Mouse (Mus musculus) testis, adult 2 months (tissue): ENCODE results near the gene Cpne5. TPM values are rescaled to one million over a fixed set of nuclear protein-coding genes. Genes with fewer than 3 reads are reported as not detected.
A peak's percentile ranks its signal among the peaks of the same experiment; 100 is the strongest.

Experiments used
- H3K27ac ChIP-seq: fragments of 200-500 bp; 2 replicates; pipeline ENCODE4 v1.5.1; 2012; ENCODE audit warnings: low read depth, low read length; ENCODE audit not compliant: control insufficient read depth, insufficient read depth
- H3K27me3 ChIP-seq: fragments of 200-500 bp; 2 replicates; pipeline ENCODE4 v1.6.1; 2012; ENCODE audit warnings: mild to moderate bottlenecking, low read length, moderate library complexity; ENCODE audit not compliant: control insufficient read depth, insufficient read depth
- H3K36me3 ChIP-seq: fragments of 200-500 bp; 2 replicates; pipeline ENCODE4 v1.6.1; 2012; ENCODE audit warnings: mild to moderate bottlenecking, low read length; ENCODE audit not compliant: control insufficient read depth, insufficient read depth
- H3K4me1 ChIP-seq: fragments of 200-500 bp; 2 replicates; pipeline ENCODE4 v1.6.1; 2012; ENCODE audit warnings: low read length; ENCODE audit not compliant: control insufficient read depth, insufficient read depth
- H3K4me3 ChIP-seq: fragments of 200-500 bp; 2 replicates; pipeline ENCODE4 v1.5.1; 2012; ENCODE audit warnings: low read depth, mild to moderate bottlenecking, low read length, moderate library complexity, mixed read lengths; ENCODE audit not compliant: control insufficient read depth
- CTCF ChIP-seq: fragments of 200-500 bp; IDR thresholded peaks from 2 replicates; pipeline ENCODE4 v1.5.1; 2012; ENCODE audit warnings: low read depth, mild to moderate bottlenecking, inconsistent platforms, low read length, moderate library complexity; ENCODE audit not compliant: control insufficient read depth, insufficient read depth, insufficient replicate concordance
- POLR2A ChIP-seq: fragments of 200-500 bp; IDR thresholded peaks from 2 replicates; pipeline ENCODE4 v1.6.1; 2012; ENCODE audit warnings: low read depth, mild to moderate bottlenecking, inconsistent platforms, low read length, moderate library complexity; ENCODE audit not compliant: control insufficient read depth
- polyA plus RNA-seq: library from polyadenylated mRNA; depleted of rRNA; stranded (reverse); fragments of >200 nt; gene quantifications from 2 replicates; pipeline ENCODE4 v1.2.3, GENCODE M21; 2012

Cpne5 gene
- polyA plus RNA-seq, 1 experiment, result 49.1 TPM

GRCm38 (mm10) chr17:29244912-29245311 is 6.9 kb upstream of the Cpne5 start:
- H3K4me1 ChIP-seq, result no peaks in the 10 kb centered on the region
- TF ChIP-seq POLR2A (no peak), CTCF (no peak)
- H3K36me3 ChIP-seq, result no peaks in the 10 kb centered on the region
- no peaks in the 10 kb centered on the region for H3K27me3 ChIP-seq
- no peak overlapping the region for H3K4me3 ChIP-seq
- no peak overlapping the region for H3K27ac ChIP-seq

- peak overlapping the region; percentile 66 for H3K4me3 ChIP-seq
- peaks cover 18% of the 10 kb centered on the region for H3K4me1 ChIP-seq
- no peaks in the 10 kb centered on the region for H3K27me3 ChIP-seq
- no peaks in the 10 kb centered on the region for H3K36me3 ChIP-seq
- H3K27ac ChIP-seq, result no peak overlapping the region
- TF ChIP-seq POLR2A (no peak), CTCF (no peak)
Observed at GRCm38 (mm10) chr17:29238421-29238945, 516 bp upstream of the Cpne5 start.

- TF ChIP-seq POLR2A (no peak), CTCF (no peak)
- no peak overlapping the region for H3K27ac ChIP-seq
- peaks cover 18% of the 10 kb centered on the region for H3K4me1 ChIP-seq
- H3K4me3 ChIP-seq, result peak overlapping the region; percentile 32
- no peaks in the 10 kb centered on the region for H3K27me3 ChIP-seq
- no peaks in the 10 kb centered on the region for H3K36me3 ChIP-seq
Observed at GRCm38 (mm10) chr17:29237267-29237771, 648 bp downstream of the Cpne5 start.

- no peaks in the 10 kb centered on the region for H3K36me3 ChIP-seq
- H3K27me3 ChIP-seq, result no peaks in the 10 kb centered on the region
- no peak overlapping the region for H3K27ac ChIP-seq
- no peak for TF ChIP-seq POLR2A
- TF ChIP-seq CTCF, result no peak
- peaks cover 18% of the 10 kb centered on the region for H3K4me1 ChIP-seq
- no peak overlapping the region for H3K4me3 ChIP-seq
Observed at GRCm38 (mm10) chr17:29236111-29236510, 1.9 kb downstream of the Cpne5 start.

GRCm38 (mm10) chr17:29231109-29231508 is 6.9 kb downstream of the Cpne5 start:
- Histone ChIP-seq H3K27ac (no peak overlapping the region), H3K4me1 (no peaks in the 10 kb centered on the region), H3K27me3 (no peaks in the 10 kb centered on the region), H3K4me3 (no peak overlapping the region), H3K36me3 (no peaks in the 10 kb centered on the region)
- TF ChIP-seq POLR2A, result no peak
- no peak for TF ChIP-seq CTCF

- H3K4me3 ChIP-seq, result no peak overlapping the region
- H3K36me3 ChIP-seq, result no peaks in the 10 kb centered on the region
- H3K4me1 ChIP-seq, result no peaks in the 10 kb centered on the region
- no peak overlapping the region for H3K27ac ChIP-seq
- TF ChIP-seq CTCF (no peak), POLR2A (no peak)
- H3K27me3 ChIP-seq, result no peaks in the 10 kb centered on the region
Observed at GRCm38 (mm10) chr17:29220631-29221030, 17.3 kb downstream of the Cpne5 start.

- Histone ChIP-seq H3K4me3 (no peak overlapping the region), H3K4me1 (no peaks in the 10 kb centered on the region), H3K27me3 (no peaks in the 10 kb centered on the region), H3K27ac (no peak overlapping the region), H3K36me3 (no peaks in the 10 kb centered on the region)
- TF ChIP-seq POLR2A, result no peak
Observed at GRCm38 (mm10) chr17:29218017-29218416, 19.9 kb downstream of the Cpne5 start.

- TF ChIP-seq CTCF, result no peak
- no peak for TF ChIP-seq POLR2A
- Histone ChIP-seq H3K36me3 (no peaks in the 10 kb centered on the region), H3K27ac (no peak overlapping the region), H3K4me1 (no peaks in the 10 kb centered on the region), H3K27me3 (no peaks in the 10 kb centered on the region), H3K4me3 (no peak overlapping the region)
Observed at GRCm38 (mm10) chr17:29216078-29216477, 21.9 kb downstream of the Cpne5 start.
